Mouse (Mus musculus) right cerebral cortex, postnatal 25 days (tissue): Measurements from ENCODE around the gene Sox5.

Source experiments
- DNase-seq: peaks from one replicate; pipeline ENCODE4 v3.0.0; 2022

The Sox5 gene

DNA sequence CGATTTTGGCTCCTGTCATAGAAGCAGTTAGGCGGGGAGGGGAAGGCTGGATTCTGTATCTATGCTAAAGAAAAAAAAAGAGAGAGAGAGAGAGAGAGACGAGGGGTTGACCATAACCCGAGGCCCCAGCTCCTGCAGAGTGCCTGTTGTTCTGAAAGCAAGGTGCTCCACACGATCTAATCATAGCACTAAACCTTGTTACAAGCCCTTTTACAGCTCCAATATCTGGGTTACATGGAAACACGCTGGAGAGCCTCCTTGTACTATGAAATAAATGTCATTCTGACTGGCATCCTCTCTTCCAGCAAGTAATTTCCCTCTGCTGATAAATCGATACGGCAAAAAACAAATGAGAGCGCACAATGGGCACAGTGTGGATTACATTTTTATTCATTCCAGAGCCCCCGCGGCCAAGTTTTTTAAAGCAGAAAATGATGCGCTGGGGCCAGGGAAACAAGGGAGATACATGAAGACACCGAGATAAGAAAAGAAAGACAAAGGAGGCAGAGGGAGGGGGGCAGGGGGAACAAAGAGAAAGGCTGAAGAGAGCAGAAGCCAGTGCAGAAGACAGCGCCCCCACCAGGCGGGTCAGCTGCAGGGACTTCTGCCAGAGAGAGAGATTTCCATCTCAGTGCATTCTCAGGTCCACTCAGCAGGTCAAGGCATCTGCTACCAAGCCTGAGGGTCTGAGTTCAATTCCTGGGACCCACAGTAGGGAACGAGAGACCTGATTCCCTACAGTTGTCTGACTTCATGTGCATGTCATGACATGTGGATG, 304.3 kb downstream of the Sox5 start:
- DNase-seq: no peak

DNA sequence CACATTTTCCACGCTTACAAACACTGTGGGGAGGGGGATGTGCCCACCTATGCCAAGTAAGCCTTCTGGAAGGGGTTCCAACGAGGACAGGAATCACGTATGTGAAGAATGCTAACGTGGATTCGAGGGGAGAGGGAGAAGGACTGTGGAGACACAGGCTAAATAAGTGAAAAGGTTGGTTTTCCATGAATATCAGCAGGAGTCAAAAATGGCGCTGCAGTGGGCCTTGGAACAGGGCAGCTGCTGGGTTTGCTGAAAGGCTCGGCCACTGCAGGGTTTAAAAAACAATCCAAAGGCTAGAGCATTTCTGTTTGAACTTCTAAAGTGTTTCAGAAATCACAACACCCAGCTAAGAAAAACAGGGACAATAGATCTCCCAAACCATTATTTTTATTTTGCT, 308.3 kb downstream of the Sox5 start:
- no peak for DNase-seq

DNA sequence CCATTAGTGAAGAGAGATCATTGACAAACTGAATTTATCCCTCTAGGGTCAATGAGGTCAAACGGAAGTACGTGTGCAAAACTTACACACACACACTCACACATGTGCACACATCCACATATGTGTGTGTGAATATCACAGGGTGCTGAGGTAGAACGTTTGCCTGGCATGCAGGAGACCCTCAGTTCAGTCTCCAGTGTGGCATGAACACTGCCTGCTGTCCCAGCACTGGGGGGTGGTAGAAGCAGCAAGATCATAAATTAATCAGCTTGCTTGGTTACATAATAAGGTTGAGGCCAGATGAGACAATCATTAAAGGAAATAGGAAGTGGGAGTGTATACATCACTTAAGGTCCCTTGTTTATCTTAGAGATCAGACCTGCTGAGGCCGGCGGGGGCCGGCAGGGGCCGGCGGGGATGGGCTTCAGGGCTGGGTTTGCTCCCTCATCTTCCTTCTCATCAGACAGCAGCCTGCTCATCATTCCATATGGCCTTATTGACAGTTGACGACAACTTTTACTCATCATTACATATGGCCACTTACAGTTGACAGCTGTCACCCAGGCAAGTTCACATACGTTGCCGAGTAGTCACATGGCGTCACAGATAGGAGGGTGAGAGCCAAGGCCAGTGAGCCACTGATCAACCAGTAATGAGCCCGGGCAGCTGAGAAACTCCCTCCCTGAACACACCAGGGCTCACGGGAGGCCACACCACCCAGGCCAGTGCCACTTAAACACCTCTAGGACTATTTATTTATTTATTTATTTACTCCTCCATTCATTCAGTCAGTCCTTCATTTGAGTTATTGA, 309.5 kb downstream of the Sox5 start:
- DNase-seq: no peak

DNA sequence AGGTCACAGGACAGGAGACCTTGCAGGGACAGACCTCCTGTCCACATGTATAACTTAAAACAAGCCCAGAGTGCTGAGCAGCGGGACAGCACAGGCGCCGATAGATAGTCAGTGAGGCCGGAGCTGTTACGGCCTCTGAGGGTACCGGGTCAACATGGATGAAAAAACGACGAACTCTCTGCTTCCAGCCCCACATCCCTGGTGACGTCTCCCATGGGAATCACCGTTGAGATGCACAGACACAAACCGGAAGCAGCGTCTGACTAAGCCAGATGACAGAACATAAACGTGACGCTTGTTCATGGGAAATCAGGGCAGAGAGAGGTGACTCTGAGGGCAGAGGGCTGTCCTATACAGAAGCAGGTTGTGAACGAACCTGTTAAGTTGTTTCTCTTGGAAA, 315.1 kb downstream of the Sox5 start:
- no peak for DNase-seq

DNA sequence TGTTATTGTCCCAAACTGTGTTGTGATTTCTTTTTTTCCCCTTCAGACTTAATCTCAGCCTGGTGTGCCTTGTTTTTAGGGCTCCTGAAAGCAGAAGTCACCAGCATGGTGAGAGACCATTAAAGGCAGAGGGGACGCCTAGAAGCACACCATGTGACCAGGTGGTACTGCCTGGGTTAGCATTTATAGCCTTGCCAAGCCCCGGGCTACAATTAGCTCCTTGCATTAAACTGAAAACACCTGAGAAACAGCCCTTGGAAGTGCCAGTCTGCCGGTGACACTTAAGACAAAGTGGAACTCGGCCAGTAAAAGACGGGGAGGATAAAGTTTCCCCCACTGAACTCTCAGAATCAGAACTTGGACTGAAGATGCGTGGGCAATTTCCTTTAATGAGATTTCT, 318.1 kb downstream of the Sox5 start:
- no peak for DNase-seq

DNA sequence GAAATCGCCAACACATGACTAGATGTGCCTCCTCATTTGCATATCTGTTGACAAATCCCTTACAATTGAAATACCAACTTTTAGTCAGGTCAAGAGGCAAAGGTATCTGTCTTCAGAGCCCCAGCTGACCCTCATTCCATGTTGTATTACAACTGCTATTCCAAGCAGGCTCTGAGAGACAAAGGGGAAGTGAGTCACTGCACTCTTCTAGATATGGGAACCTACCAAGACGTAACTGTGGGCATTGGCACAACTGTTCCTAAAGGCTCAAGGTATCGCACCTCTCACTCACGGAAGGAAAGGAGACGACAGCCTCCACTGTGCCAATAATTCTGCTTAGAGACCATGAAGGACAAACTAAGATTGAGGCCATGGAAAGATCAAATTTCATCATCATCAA, 318.5 kb downstream of the Sox5 start:
- DNase-seq: no peak

DNA sequence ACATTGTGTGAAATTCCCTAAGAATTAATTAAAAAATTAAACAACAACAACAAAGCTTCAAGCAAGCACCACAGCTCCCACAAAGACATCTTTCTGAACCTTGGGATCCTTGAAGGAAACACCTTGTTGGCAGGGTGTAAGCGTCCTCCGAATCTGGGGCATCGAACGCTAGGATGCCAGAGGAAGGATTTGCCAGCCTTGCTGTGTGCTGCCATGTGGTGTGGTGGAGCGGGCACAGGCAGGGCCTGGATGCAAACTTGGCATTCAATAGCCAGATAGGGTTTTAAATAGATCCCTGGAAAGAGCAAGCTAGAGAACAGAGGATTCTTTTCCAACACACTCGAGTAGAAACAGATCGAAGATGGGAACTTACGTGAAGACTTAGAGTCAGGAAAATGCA, 322.3 kb downstream of the Sox5 start:
- no peak for DNase-seq

DNA sequence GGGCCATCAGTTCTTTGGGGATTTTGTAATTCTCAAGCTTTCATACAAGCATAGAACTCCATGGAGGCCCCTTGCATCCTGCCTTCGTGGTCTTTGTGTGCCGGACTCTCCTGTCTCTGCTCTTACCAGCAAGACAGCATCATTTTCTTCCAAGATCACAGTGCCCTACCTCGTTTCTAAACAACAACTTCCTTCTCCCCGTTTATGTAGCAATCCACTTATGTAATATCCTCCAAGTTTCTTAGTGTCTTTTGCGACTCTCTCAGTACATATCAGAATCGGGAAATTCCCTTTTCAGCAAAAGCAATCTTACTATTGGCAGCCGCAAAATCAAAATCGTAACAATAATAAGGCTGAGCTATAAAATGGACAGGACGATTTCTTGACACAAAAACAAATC, 324.3 kb downstream of the Sox5 start:
- DNase-seq: no peak

DNA sequence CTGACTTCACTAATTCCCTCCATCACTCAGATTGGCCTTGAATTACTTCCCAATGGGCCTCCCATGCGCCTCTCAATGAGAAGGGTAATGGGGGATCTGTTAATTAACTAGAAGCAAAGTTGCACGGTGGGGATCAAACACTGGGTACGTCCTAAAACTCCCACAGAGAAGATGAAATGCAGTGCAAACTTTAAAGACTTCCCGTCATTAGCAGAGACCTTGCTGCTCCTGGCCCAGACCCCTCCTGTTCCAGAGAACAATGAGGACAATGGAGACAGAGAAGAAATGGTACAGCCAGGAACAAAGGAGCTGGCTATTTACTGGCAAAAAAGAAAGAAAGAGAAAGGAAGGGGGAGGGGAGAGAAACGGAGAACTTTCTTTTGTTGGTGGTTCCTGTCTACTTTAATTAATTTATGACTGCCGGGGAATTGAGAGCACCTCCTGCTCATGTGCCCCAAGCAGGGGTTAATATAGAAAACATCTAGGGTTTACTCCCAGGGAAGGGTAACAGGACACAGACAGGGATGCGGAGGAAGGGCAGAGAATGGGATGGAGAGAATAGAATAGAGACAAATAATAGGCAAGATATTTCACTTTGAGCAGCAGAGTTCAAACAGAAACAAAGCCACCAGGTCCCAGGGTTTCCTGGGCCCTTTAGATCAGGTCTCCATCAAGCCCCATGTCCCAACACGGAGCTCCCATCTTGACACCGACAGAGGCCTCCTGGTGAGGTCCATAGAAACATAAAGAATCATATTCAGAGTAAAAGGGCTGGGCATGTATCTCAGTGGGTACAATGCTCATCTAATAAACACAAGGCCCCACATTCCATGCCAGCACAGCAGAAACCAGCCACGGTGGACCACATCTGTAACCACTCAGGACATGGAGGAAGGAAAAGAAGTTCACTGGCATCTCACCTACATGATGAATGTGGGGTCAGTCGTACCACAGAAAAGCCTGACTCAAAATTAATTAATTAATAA, 327.2 kb downstream of the Sox5 start:
- DNase-seq: no peak

DNA sequence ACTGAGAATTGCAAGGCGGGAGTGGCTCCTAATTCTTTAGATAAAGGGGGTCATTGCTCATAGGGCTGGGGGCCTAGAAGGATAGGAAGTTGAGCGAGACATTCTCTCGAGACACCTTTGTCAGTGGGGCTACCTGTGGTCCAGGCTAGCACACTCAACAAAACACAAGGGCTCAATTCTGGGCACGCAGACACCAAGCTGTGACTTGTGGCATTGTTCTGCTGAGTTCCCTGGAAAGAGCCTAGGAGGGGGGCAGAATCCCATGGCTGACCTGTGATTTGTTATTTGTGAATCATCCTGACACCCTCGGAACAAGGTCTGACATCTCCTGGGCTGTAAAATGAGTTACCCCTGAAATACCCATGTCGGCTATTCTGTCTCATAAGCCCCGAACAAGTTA, 328.2 kb downstream of the Sox5 start:
- no peak for DNase-seq

DNA sequence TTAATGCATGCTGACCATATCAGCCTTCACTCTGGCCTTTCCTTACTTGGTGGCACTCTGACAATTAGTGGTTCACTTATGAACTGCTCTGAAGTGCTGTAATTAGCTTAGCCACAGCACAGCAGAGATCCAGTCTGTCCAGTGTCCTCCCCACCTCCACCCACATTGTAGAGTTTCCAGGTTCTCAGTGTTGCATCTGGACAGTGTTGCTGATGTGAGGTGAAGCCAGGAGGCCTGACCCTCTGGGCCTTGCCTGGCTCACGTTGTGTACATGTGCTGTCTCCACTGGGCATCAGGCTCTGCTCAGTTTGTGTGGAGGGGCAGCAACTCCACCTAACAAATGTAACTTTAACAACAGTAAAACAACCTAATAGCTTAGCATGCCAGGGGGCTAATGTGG, 328.6 kb downstream of the Sox5 start:
- DNase-seq: no peak

DNA sequence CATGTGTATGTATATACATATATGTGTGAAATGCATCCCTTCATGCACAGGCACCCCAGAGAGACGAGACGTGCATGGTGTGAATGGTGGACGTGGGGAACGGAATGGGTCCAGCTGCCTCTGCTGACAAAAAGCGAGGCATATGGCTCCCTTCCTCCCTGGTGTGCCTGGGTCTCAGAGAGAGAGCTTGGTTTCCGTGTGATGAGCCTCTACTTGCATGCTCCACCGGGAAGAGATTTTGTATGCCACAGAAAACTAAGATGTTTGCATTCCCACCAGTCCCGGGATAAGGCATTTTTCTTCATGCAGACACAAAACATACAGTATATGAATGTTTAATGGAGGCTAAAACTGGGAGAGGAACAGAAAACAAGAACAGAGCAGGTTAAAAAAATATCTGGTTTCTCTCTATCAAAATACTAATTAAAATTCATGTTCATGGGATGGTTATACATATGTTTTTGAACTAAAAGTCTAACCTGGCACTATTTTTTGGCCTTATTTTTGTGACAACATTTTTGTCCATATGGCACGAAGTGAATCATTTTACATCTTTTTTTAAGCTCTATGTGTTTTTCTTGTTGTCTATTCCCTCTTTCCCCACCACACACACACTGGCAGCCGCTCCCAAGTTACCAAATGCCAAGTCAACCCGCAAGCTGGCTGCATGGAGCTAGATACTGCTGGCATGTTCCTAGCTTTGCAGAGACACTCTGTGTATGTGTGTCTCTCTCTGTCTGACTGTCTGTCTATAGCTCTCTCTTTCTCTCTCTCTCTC, 329.4 kb downstream of the Sox5 start:
- DNase-seq: peak; percentile 73

DNA sequence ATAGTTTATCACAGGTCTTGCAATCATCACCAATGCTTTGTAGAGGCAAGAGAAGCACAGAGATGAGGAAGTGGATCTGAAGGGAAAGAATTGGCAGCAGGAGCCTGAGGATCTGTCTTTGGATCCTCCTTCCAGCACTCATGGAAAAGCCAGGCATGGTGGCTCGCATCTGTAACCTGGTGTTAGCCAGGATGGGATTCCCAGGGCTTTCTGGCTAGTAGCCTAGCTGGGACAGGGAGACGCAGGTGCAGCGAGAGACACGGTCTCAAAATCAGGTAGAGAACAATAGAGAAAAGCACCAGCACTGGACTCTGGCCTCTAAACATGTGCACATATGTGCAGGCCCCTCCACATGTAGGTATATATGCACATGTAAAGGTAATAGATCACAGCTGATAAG, 330.1 kb downstream of the Sox5 start:
- DNase-seq: no peak

DNA sequence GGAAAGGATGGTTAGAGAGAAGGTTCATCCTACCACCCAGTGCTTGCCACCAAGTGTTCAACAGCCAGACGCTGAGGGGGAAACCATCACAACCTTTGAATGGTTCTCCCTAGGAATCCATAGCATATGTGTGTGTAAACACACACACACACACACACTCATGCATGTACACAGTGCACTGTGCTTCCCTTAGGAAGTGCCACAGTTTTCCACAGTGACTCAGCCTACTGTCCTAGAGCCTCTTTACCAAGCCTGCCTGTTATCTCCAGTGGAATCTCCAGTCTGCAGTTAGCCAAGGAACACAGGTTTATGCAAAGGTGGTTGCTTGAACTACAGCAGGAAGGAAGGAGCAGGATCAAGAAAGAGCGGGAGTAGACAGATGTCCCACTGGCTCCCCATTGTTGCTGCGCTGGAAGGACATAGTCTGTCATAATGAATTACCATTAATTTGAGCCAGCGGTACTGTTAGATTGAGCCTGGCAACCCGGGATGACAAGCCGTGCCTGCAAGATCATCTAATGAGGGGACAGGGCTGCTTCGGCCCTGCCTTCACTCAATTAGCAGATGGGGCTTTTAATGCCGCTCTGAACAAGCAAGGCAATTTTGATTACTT, 335.9 kb downstream of the Sox5 start:
- no peak for DNase-seq

DNA sequence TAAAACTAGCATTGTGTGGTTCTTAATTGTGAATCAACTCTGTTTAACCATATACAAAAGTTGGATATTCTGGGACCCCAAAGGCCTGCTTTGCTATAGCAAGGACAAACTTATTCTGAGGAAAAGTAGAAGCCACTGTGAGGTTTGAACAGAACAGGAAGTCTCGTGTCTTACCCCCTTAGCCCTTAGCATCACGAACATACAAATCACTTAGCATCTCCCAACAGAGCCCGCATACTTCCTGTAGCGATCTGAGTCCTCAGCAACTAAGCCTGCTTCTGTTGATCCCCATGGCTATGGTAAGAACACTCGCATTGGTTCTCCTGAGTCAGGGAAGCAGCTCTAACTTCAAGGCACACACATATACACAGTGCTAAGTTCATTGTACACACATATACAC, 337.4 kb downstream of the Sox5 start:
- no peak for DNase-seq

DNA sequence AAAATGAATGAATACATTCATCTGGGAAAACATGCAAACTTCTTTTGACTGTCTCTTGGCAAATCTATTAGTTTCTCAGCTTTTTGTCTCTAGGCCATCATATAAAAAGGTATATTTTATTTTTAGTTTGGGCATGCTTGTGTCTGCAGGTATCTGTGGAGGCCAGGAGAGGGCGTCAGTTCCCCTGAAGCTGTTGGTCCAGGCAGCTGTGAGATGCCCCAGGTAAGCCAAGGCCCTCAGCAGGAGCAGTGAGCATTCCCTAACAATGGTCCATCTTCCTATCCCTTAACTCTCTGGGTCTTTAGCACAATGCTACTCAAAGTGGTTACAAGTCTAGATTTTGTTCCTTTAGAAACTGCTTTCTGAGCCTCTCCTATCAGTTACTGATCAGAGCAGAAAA, 338.1 kb downstream of the Sox5 start:
- no peak for DNase-seq

DNA sequence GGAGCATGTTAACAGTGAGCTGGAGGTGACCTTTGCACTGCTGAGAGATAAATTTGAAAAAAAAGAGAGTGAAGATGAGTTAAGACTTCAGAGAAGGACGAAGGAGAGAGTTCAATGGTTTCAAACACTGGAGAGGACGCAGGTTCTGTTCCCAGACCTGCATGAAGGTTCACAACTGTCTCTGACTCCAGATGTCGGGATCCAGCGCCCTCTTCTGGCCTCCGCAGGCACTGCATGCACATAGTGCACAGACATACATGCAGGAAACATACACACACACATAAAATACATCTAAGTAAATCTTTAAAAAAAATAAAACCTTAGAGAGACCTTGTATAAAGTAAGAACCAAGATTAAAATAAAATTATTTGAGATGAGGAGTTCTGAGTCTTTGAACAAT, 352.5 kb downstream of the Sox5 start:
- DNase-seq: no peak

DNA sequence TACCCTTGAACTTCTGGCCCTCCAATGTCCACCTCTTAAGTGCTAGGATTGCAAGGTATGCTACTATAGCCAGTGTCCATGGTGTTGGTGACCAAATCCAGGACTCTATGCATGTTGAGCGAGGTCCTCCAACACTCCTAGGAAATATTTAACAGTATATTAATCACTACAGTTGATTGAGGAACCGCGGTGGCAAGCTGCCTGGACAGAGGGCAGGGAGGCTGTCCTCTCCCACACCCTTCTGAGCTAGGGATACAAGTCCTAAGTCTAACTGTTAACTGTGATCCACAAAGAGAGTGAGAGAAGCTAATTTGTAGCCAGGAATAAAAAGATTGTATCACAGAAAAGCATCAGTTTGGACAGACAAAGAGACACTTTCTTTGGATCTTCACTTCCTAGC, 373.7 kb downstream of the Sox5 start:
- no peak for DNase-seq

DNA sequence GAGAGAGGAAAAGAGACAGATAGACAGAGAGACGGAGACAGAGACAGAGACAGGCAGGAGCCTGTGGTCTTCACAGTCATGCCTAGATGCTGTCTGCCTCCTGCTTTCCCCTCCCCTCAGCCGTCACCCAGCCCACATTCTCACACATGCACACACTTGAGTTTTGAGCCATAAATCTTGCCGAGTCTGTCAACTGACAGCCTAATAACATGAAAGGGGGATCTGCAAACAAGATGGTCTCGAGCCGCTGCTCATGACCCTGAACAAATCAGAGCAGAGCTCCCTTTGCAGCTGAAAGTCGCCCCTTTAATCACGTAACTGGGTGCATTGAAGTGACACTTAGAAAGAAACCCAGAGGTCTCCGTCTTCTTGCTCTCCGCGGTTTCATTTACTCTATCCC, 383.7 kb downstream of the Sox5 start:
- DNase-seq: no peak

DNA sequence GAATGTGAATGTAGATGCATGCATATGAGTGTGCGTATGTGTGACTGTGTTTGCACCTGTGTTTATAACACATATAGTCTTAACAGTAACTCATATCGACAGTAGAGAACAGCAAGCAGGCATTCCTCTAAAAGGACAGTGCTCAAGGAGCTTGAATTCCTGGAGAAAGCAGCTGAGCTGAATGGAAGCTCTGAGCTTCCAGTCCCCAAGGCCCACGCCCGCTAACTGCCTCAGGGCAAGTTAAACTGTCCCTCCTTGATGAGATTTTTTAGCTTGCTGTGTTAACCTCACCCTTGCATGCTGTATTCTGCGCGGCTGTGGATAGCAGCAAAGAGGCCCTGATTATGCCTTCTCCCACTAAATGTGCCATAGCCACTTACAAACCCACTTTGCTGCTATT, 388.6 kb downstream of the Sox5 start:
- no peak for DNase-seq

DNA sequence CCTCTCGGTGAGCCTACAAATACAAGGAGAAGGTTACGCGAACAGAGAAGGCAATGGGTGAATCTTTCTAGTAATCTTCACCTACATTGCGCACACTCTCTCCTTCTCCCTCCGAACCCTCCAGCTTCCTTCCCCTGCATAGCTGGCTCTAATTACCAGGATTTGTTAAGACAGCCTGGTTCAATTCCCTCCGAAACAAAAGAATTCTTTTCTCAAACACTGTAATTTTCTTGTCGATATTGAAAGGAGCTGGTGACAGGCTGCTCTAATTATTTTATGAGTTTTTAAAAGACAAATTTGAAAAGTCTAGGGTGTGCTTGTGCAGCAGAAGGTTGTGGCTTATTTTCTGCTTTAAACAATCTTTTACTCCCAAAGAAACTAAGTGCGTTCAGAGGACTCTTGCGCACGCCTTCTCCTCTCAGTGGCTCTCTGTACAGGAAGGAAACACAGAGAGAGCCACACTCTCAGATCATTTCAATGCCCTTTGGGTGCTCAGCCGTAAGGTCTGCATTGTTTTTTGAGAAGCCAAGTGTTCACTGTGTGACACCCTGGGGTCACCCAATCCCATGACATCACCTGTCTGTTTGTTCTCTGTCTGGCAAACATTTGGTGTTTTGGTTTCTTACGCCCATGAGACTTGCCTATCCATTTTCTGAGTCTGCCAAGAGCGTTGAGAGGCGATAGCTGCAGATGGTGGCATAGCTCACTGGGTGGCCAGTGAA, 392.3 kb downstream of the Sox5 start:
- DNase-seq: no peak
